Mouse (Mus musculus) G1E (cell line): ENCODE results near the gene Drap1.

Source experiments
- CTCF ChIP-seq: IDR thresholded peaks from 2 replicates; pipeline ENCODE4 v1.5.1; 2012; ENCODE audit warnings: low read depth, low read length, inconsistent platforms, mixed read lengths
- GATA1 ChIP-seq: IDR thresholded peaks from 2 replicates; pipeline ENCODE4 v1.6.1; 2012; ENCODE audit warnings: borderline replicate concordance, low read length, inconsistent platforms, mixed read lengths
- GATA2 ChIP-seq: IDR thresholded peaks from 2 replicates; pipeline ENCODE4 v1.6.1; 2012; ENCODE audit warnings: low read depth, low read length, inconsistent platforms, borderline replicate concordance
- POLR2AphosphoS5 ChIP-seq: IDR thresholded peaks from 2 replicates; pipeline ENCODE4 v1.6.1; 2012; ENCODE audit warnings: low read depth, low read length, inconsistent platforms; ENCODE audit not compliant: insufficient replicate concordance
- TAL1 ChIP-seq: conservative IDR thresholded peaks from 2 replicates; pipeline ENCODE4 v1.6.1; 2012; ENCODE audit warnings: low read depth, low read length, inconsistent platforms, mixed read lengths

- no peak for TF ChIP-seq CTCF
- no peak for TF ChIP-seq GATA1
- TF ChIP-seq POLR2AphosphoS5: no peak
- no peak for TF ChIP-seq TAL1
- no peak for TF ChIP-seq GATA2
Measured at GRCm38 (mm10) chr19:5429219-5429618, 4.4 kb upstream of the Drap1 start.
